Mouse (Mus musculus) CH12.LX (cell line): Measurements from ENCODE around the gene Ercc5. TPM values are rescaled to one million over a fixed set of nuclear protein-coding genes. Genes with fewer than 3 reads are reported as not detected.

Experiments used
- polyA plus RNA-seq: library from polyadenylated mRNA; unstranded; fragments of >175 nt; gene quantifications from 2 replicates; pipeline ENCODE4 v1.2.1, GENCODE M21; 2012; ENCODE audit warnings: low read depth; ENCODE audit not compliant: insufficient read length
- total RNA-seq, 2 experiments: library from RNA; depleted of rRNA; stranded (reverse); fragments of 300-350 nt in 1 of 2; fragments of >200 nt in 1 of 2; gene quantifications; 2 replicates each; pipeline ENCODE4 v1.2.3; 2012 to 2014

Ercc5 gene
- total and polyA plus RNA-seq, 3 experiments: 7.1 to 11.7 (median 8.2) TPM

Other genes starting within 250 kb of the Ercc5 start
- gene Tpp2, start 214.1 kb upstream of the Ercc5 start, total RNA-seq (2012; rRNA removed): 35.4 and 42.7 TPM in 2 replicates
- 52.5 and 60.5 TPM in 2 replicates for gene Tpp2, start 214.1 kb upstream of the Ercc5 start, total RNA-seq (2014; rRNA removed)
- 47.2 and 50.4 TPM in 2 replicates for gene Tpp2, start 214.1 kb upstream of the Ercc5 start, polyA plus RNA-seq
- gene Mettl21c, start 127.7 kb upstream of the Ercc5 start, total RNA-seq (2012; rRNA removed): 0.13 and 0.17 TPM in 2 replicates
- 0.31 and 0.47 TPM in 2 replicates for gene Mettl21c, start 127.7 kb upstream of the Ercc5 start, total RNA-seq (2014; rRNA removed)
- gene Mettl21c, start 127.7 kb upstream of the Ercc5 start, polyA plus RNA-seq: 0.16 and 0.37 TPM in 2 replicates
- gene Gm8251, start 85.8 kb upstream of the Ercc5 start, total RNA-seq (2012; rRNA removed): 0.08 and 0.13 TPM in 2 replicates
- gene Gm8251, start 85.8 kb upstream of the Ercc5 start, total RNA-seq (2014; rRNA removed): 0.13 and 0.24 TPM in 2 replicates
- gene Gm8251, start 85.8 kb upstream of the Ercc5 start, polyA plus RNA-seq: 0.23 and 0.34 TPM in 2 replicates
- gene Tex30, start 45.3 kb upstream of the Ercc5 start, total RNA-seq (2012; rRNA removed): 54.2 and 69.8 TPM in 2 replicates
- 196 and 211 TPM in 2 replicates for gene Tex30, start 45.3 kb upstream of the Ercc5 start, total RNA-seq (2014; rRNA removed)
- 89.6 and 111 TPM in 2 replicates for gene Tex30, start 45.3 kb upstream of the Ercc5 start, polyA plus RNA-seq
- gene Kdelc1, start 28.9 kb upstream of the Ercc5 start, total RNA-seq (2012; rRNA removed): 0.04 TPM in 1 of 2 replicates, not detected in the other
- not detected in 2 replicates for gene Kdelc1, start 28.9 kb upstream of the Ercc5 start, total RNA-seq (2014; rRNA removed)
- 0.16 TPM in 1 of 2 replicates, not detected in the other for gene Kdelc1, start 28.9 kb upstream of the Ercc5 start, polyA plus RNA-seq
- 0.04 TPM in 1 of 2 replicates, not detected in the other for gene Bivm, start 28.8 kb upstream of the Ercc5 start, total RNA-seq (2012; rRNA removed)
- gene Bivm, start 28.8 kb upstream of the Ercc5 start, total RNA-seq (2014; rRNA removed): 0.05 and 0.11 TPM in 2 replicates
- gene Bivm, start 28.8 kb upstream of the Ercc5 start, polyA plus RNA-seq: 0.07 and 0.09 TPM in 2 replicates
- not detected in 2 replicates for gene Mettl21e, start 71.2 kb downstream of the Ercc5 start, total RNA-seq (2012; rRNA removed)
- not detected in 2 replicates for gene Mettl21e, start 71.2 kb downstream of the Ercc5 start, total RNA-seq (2014; rRNA removed)
- gene Mettl21e, start 71.2 kb downstream of the Ercc5 start, polyA plus RNA-seq: not detected in 2 replicates